Mouse (Mus musculus): ENCODE measurements at regions not wholly inside any gene's neighbourhood (a gene's known extent, or its start where the extent isn't known, plus 50 kb on each side); places are given as distances from the start of the nearest gene placed in this dataset.

DNA sequence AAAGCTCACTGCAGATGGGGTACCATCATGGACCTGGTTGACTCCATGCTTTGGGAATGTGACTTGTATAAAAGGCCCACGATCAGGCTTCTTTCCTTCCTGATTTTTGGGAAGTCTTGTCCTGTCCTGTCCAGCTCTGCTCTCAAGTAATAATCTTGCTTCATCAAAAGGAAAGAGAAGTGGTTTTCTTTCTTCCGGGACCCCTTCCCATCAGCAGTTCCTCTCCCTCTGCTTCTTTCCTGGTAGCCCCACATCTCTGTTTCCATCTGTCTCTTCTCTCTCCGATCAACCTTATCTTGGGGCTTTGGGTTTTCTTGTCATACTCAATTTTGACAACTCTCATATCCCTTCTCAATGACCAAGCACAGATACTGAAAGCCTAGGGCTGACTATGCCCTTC is 1301.4 kb upstream of the A1bg start:
- Histone ChIP-seq H3K79me2 (replicated peaks; ENCODE audit: control insufficient read depth, extremely low read depth, insufficient read depth, poor library complexity, severe bottlenecking) (peaks cover 40% of the 10 kb centered on the region), H3K9me3 (replicated peaks; ENCODE audit: low read length) (no peaks in the 10 kb centered on the region), H3K4me1 (ENCODE audit: control insufficient read depth in 1 of 2, insufficient read depth in 2 of 2) (peaks cover 21 to 69% of the 10 kb centered on the region in 2 experiments), H3K27me3 (replicated peaks) (no peaks in the 10 kb centered on the region), H3K4me3 (replicated peaks in 1 of 3; ENCODE audit: low read depth in 2 of 3, low read length in 2 of 3, poor library complexity in 1 of 3) (no peak overlapping the region), H3K27ac (ENCODE audit: insufficient read depth, low read depth) (no peak overlapping the region; the same call in 1 of the 2 replicates), H3K36me3 (replicated peaks in 1 of 2; ENCODE audit: control insufficient read depth in 1 of 2, insufficient read depth in 1 of 2, low read length in 1 of 2) (peaks cover 52 to 74% of the 10 kb centered on the region in 2 experiments), H3K4me2 (ENCODE audit: insufficient read depth, low read depth, poor library complexity, severe bottlenecking) (no peak overlapping the region), H3K9ac (ENCODE audit: insufficient read depth, low read depth) (no peak overlapping the region)
- TF ChIP-seq ZMIZ1 (IDR thresholded peaks at IDR 0.05; ENCODE audit: low read depth, low read length), result 0 out of 2 replicates have a peak, but pooled peaks have one; percentile 34
- no peak for TF ChIP-seq KAT2A (IDR thresholded peaks at IDR 0.05; ENCODE audit: insufficient replicate concordance, low read length)
- in situ Hi-C loops (cut with MboI; ENCODE audit: low pct_ligation_motif_present, low pct_unique_long_range_greater_than_20kb, low sequenced_read_pairs) (no loop called here), dilution Hi-C loops (cut with MboI; ENCODE audit: extremely low pct_ligation_motif_present, extremely low pct_unique_long_range_greater_than_20kb, low sequenced_read_pairs) (no loop called here)
- no peak for DNase-seq (ENCODE audit: extremely low read depth)

DNA sequence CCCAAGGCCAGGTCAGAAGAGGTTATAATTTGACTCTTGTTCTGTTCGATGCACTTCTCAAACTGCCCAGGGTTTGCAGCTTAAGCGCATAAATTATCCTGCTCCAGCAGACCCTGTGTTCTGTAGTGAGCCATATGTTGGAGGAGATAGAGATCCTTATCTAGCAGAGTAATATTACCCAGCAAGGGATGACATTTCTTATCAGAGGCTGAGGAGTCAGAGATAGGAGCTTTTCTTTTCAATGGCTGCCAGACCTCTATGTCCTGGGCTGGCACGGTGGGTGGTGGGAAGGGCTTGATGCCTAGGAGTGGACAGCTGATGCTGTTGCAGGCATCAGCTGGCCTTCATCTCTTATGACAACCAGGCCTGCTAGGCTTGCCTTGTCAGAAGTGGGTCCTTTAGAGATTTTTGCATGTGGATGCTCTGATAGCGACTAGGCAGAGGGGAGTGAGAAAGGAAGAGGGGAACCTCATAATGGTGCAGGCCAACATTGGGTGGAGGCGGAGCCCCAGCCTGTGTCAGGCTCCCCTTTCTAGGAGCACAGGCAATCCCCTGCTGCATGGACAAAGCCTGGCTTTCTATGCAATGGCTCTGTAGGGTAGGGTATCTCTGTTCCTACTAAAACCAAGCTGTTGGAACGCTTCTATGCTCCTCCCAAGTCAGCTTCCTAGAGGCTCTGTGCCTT is 1300.5 kb upstream of the A1bg start:
- no peaks in the 10 kb centered on the region for H3K27me3 ChIP-seq (replicated peaks)
- no peak for DNase-seq (ENCODE audit: extremely low read depth)
- H3K79me2 ChIP-seq (replicated peaks; ENCODE audit: control insufficient read depth, extremely low read depth, insufficient read depth, poor library complexity, severe bottlenecking), result peaks cover 39% of the 10 kb centered on the region
- H3K27ac ChIP-seq (ENCODE audit: insufficient read depth, low read depth), result peak overlapping the region; percentile 27
- peaks cover 52 to 76% of the 10 kb centered on the region in 2 experiments for H3K36me3 ChIP-seq (replicated peaks in 1 of 2; ENCODE audit: control insufficient read depth in 1 of 2, insufficient read depth in 1 of 2, low read length in 1 of 2)
- H3K4me2 ChIP-seq (ENCODE audit: insufficient read depth, low read depth, poor library complexity, severe bottlenecking), result no peak overlapping the region
- no peaks in the 10 kb centered on the region for H3K9me3 ChIP-seq (replicated peaks; ENCODE audit: low read length)
- dilution Hi-C loops (cut with MboI; ENCODE audit: extremely low pct_ligation_motif_present, extremely low pct_unique_long_range_greater_than_20kb, low sequenced_read_pairs), result no loop called here
- peaks cover 21 to 65% of the 10 kb centered on the region in 2 experiments for H3K4me1 ChIP-seq (ENCODE audit: control insufficient read depth in 1 of 2, insufficient read depth in 2 of 2)
- in situ Hi-C loops (cut with MboI; ENCODE audit: low pct_ligation_motif_present, low pct_unique_long_range_greater_than_20kb, low sequenced_read_pairs), result no loop called here
- no peak overlapping the region for H3K4me3 ChIP-seq (replicated peaks in 1 of 3; ENCODE audit: low read depth in 2 of 3, low read length in 2 of 3, poor library complexity in 1 of 3)
- no peak overlapping the region for H3K9ac ChIP-seq (ENCODE audit: insufficient read depth, low read depth)
- TF ChIP-seq MEF2A (IDR thresholded peaks at IDR 0.05; ENCODE audit: borderline replicate concordance, low read depth, low read length), result no peak

DNA sequence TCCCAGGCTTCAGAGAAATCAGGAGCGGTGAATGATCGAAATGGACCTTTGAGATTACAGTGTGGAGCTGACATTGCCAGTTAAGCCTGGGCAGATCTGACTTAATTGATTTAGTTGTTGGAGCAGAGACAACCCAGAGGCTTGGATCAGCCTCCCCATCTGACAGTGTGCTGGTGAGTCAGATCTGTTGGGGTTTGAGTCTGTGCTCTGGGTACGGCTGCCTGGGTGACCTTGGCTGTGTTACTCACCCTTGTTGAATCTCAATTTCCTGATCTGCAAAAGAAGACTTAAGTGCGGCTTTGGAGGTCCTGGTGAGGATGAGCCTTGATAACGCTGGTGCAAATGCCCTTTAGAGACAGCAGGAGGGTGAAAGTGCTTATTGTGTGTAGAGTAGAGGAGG is 1299.9 kb upstream of the A1bg start:
- Histone ChIP-seq H3K9ac (ENCODE audit: insufficient read depth, low read depth) (no peak overlapping the region), H3K4me2 (ENCODE audit: insufficient read depth, low read depth, poor library complexity, severe bottlenecking) (no peak overlapping the region), H3K27me3 (replicated peaks) (no peaks in the 10 kb centered on the region), H3K9me3 (replicated peaks; ENCODE audit: low read length) (no peaks in the 10 kb centered on the region), H3K36me3 (replicated peaks in 1 of 2; ENCODE audit: control insufficient read depth in 1 of 2, insufficient read depth in 1 of 2, low read length in 1 of 2) (peaks cover 57 to 81% of the 10 kb centered on the region in 2 experiments), H3K4me1 (ENCODE audit: control insufficient read depth in 1 of 2, insufficient read depth in 2 of 2) (peaks cover 25 to 65% of the 10 kb centered on the region in 2 experiments), H3K4me3 (replicated peaks in 1 of 3; ENCODE audit: low read depth in 2 of 3, low read length in 2 of 3, poor library complexity in 1 of 3) (no peak overlapping the region), H3K79me2 (replicated peaks; ENCODE audit: control insufficient read depth, extremely low read depth, insufficient read depth, poor library complexity, severe bottlenecking) (peaks cover 44% of the 10 kb centered on the region), H3K27ac (ENCODE audit: insufficient read depth, low read depth) (0 out of 2 replicates have a peak overlapping the region, but pooled peaks have one; percentile 0)
- in situ Hi-C loops (cut with MboI; ENCODE audit: low pct_ligation_motif_present, low pct_unique_long_range_greater_than_20kb, low sequenced_read_pairs), result no loop called here
- no peak for DNase-seq (ENCODE audit: extremely low read depth)
- no peak for TF ChIP-seq NRF1 (IDR thresholded peaks at IDR 0.05; ENCODE audit: low read depth, low read length)
- TF ChIP-seq ZNF384 (IDR thresholded peaks at IDR 0.05; ENCODE audit: low read depth, low read length), result no peak
- TF ChIP-seq MYC (IDR thresholded peaks at IDR 0.05; ENCODE audit: low read depth, low read length), result no peak
- TF ChIP-seq SIN3A (IDR thresholded peaks at IDR 0.05; ENCODE audit: low read length), result no peak
- no peak for TF ChIP-seq ELF1 (IDR thresholded peaks at IDR 0.05; ENCODE audit: low read depth, low read length)
- no peak for TF ChIP-seq JUN (IDR thresholded peaks at IDR 0.05; ENCODE audit: insufficient read depth, low read depth, low read length)
- dilution Hi-C loops (cut with MboI; ENCODE audit: extremely low pct_ligation_motif_present, extremely low pct_unique_long_range_greater_than_20kb, low sequenced_read_pairs), result no loop called here
